Mouse (Mus musculus) lung, postnatal 0 days (tissue): ENCODE data around the gene Zbp1.

Experiments
- CTCF ChIP-seq: IDR thresholded peaks from 2 replicates; pipeline ENCODE4 v1.5.1; 2016; ENCODE audit warnings: antibody characterized with exemption, mild to moderate bottlenecking
- EP300 ChIP-seq: IDR thresholded peaks from 2 replicates; pipeline ENCODE4 v1.6.1; 2016; ENCODE audit warnings: antibody characterized with exemption, mild to moderate bottlenecking, control low read depth

- TF ChIP-seq CTCF (no peak), EP300 (no peak)
These were observed 46.3 kb downstream of the Zbp1 start for GRCm38 (mm10) chr2:173172386-173172785.
